Mouse (Mus musculus) adrenal gland, postnatal 10 days (tissue): ENCODE data around the gene Zswim7. TPM values are rescaled to one million over a fixed set of nuclear protein-coding genes. Genes with fewer than 3 reads are reported as not detected.
"Not testable (repeated sequence)": the region's sequence is repeated elsewhere in the genome, so short reads cannot be mapped to it uniquely, and the experiment has no call there.

ENCODE experiments used
- DNase-seq: peaks from one replicate; pipeline ENCODE4 v3.0.0; 2021; ENCODE audit warnings: mixed read lengths
- long read RNA-seq, 2 experiments: library from polyadenylated mRNA; stranded (forward); transcript quantifications; one replicate each; pipeline ENCODE4 v2.0.0; 2021
- total RNA-seq, 2 experiments: library from RNA; stranded (reverse); gene quantifications; 2 replicates each; pipeline ENCODE4 v1.2.3; 2021

Zswim7 gene
- 10 to 100 TPM; 18.7 to 24.2 TPM for total RNA-seq
- long read RNA-seq, experiment 1, transcript Zswim7-201 (5 exons, 732 nt): major isoform, 12 of 24 reads
- long read RNA-seq, experiment 1, partial matches to known transcripts: 0 of 24 reads
- long read RNA-seq, experiment 1, other reads (novel, unspliced or antisense): 12 of 24 reads
- long read RNA-seq, experiment 2, transcript Zswim7-201 (5 exons, 732 nt): major isoform, 12 of 15 reads
- long read RNA-seq, experiment 2, partial matches to known transcripts: 0 of 15 reads
- long read RNA-seq, experiment 2, other reads (novel, unspliced or antisense): 3 of 15 reads

DNA sequence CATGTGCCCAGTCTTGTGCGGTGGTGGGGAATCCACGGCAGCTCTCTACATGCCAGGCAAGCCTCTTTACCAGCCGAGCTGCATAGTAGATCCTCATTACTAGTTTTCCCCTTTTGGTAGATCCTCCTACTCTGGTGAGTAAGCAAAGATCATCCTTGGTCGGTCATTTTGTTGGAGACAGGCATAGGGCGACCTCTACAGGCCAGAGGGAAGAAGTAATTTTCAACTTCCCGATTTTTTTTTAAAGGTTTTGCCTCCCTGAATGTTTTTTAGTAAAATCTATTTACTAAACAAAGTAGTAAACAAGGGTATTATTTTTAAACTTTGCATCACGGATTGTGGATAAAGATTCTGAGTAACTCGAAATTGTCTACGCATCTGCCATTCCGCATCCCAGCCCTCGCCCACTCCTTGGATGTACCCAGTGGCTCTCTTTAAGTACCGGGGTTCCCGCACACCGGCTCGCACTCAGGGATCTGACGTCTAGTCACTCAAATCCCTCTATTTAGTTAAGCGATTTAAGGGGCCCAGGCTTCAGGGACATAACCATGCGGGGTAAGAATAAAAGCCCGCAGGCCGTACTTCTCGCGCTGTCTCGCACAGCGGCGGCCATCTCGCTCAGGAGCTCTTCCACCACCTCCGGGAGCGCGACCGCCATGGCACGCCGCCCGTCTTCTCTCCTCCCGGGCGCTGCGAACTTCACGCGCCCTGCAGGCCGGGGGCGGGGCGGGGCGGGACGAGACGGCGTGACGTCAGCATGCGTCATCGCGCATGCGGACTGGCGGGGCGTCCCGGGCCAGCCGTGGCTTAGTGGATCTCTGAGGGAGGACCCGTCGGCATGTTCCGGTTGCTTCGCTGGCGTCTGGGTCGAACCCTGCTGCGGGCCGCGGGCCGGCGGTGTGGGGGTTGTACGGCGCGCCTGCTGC is at the start of gene Zswim7, which contains the start of gene Ttc19:
Gene Zswim7, minus strand, starts transcription at position 701 of the 926 bp plus-strand sequence.
Gene Ttc19, plus strand, starts transcription at position 799 of the 926 bp plus-strand sequence.
- DNase-seq: peak; percentile 97

DNA sequence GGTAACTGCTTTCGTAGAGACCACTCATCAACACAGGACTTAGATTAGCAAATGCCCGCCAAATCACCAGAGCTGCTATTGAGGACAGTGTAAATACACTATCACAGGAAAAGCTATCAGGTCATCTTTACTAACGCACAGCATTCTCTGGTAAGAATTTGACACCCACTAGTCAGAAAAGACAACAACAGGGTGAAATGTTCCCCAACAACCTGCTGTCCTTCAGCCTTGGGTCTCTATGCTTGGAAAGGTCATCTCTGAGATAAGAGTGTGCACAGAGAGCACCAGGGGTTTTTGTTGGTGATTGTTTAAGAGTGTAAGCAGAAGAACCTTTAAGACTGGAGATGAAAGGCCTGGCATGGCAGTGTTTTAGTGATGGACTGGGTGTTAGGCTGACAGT is 42.5 kb upstream of the Zswim7 start:
- no peak for DNase-seq

DNA sequence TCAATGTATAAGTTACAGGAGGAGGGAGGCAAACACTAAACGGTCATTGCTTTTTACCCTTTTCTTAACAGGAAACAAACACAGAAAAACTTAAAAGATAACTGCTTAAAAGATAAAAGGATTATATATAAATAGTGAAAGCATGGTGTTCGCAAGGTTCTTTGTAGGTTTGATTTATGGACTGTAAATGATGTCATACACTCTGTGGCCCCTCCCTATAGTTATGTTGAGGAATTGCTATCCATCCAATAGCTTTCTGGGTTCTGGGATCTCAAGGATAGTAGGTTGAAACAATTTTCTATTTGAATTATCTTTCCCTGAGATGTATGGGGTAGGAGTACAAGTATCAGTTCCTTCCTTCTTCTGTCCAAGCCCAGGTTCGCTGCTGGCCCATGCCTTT is 38.9 kb upstream of the Zswim7 start:
- DNase-seq: no peak

DNA sequence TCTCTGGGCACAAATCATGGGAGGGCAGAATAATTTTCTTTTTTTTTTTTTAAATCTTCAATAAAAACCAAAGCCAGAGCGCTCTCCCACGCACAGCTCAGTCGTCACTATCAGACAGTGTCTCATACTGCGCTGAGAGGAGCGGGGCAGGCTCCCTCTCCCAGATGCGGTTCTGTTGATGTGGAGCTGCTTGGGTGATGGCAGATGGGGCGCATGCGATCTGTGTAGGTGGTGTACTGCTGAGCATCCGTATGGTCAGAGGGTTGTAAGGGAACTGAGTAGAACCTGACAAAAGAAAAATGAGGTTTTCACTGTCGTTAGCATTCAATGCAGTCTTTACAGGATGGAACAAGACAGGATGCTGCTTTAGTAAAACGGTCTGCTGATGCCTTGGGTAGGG is 36.6 kb upstream of the Zswim7 start:
- no peak for DNase-seq

DNA sequence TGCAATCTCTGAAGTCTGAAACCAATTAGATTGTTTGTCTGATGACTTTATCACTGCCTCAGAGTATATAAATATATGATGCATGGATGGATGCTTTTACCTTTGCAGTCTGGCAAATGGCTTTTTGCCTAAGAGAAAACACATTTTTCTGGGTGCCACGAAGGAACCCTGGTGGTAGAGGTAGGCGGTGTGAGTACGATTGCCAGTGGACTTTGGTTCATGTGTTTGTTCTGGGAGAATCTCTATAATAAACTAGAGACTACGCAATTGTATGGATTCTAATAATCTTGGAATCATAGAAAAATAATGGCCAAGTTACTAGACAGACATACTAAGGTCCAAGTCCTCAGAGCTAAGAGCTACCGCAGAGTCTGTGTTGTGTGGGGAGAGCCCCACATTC is 33.8 kb upstream of the Zswim7 start:
- no peak for DNase-seq

DNA sequence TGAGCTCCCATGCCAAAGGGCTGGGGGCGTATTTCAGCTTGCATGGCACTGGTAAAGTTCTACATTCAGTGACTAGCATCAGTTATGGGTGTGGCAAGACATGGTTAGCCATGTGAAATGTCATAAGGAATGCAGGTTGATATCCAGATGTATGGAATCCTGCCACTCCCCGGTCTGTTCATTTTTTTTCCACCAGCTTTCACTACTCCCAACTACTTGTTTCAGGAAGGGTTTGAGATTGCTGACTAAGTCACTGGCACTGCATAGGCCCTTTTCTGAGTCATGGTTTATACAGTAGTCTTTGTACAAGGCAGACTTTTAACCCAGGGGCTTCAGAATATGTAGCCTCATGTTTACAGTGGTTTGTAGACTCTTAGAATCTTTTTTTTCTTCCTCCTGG is 28.1 kb upstream of the Zswim7 start:
- no peak for DNase-seq

DNA sequence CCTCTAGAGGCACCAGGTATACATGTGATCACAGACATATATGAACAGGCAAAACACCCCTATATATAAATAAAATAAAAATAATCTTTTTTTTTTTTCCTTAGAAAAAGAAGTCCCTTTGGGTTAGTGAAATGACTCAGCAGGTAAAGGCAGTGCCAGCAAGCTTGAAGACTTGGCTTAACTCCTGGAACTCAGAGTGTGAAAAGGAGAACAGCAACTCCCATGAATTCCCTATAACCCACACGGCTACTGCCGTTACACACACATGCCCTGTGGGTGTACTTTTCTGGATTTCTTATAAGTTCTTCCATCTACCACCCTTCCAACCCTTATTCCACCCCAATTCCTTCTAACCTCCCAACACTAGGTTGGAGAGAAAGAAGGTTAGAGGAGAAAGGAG is 24.7 kb upstream of the Zswim7 start:
- no peak for DNase-seq

DNA sequence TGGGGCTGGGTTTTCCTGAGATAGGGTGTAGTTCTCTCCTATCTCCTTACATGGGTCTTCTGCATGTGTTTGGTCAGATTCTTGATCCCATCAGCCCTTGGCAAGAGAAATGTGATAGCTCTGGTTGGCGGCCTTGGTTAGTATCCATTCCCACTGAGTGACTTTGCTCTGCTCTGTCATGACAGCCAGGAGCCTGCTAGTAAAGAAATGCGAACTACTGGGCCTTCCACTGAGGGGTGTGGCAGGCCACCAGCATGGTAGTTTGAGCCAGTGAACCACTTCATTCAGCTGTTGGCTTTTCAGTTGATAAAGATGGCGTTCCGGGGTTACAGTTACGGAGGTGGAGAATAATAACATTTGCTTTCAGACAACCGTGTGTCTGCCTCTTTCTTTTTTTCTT is 17.7 kb upstream of the Zswim7 start:
- DNase-seq: no peak

DNA sequence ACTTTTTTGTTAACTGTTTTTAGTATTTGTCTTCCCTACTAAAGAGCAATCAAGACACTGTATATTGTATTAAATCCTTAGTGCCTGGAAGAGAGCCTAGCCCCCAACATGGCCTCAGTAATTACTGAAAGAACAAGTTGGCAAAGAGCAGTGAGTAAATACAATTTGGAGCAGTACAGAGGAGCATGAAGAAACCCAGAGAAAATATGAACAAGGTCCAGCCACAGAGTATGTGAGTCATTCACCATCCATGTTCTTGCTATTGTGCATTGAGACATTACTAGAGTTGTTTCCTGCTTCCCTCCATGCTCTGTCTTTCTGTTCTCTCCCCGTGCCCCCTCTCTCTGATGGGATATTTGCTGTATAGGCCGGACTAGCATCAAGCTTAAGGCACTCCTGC is 12.9 kb upstream of the Zswim7 start:
- no peak for DNase-seq

DNA sequence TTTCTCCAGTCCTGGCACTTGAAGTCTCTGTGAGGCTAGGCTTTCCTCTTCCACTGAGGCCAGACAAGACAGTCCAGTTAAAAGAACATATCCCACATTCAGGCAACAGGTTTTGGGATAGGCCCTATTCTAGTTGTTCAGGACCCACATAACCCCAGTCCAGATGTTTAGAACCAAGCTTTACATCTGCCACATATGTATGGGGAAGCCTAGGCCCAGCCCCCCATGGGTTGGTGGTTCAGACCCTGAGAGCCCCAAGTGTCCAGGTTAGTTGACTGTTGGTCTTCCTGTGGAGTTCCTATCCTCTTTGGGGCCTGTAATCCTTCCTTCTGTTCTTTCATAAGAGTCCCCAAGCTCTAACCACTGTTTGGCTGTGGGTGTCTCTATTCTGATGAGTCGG is 6.5 kb upstream of the Zswim7 start:
- DNase-seq: no peak

DNA sequence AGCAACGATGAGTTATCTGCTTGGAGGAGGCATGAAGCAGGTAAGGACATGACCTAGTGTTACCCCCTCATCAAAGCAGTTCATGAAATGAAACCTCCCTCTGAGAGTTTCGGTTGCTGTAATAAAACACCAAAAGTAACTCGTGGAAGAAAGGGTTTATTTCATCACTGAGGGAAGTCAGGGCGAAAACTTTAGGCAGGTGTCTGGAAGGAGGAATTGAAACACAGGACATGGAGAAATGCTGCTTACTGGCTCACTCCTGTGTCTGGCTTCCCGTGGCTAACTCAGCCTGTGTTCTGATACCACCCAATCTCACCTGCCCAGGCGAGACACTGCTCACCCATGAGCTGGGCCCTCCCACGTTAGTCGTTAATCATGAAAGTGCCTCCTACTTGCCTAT is 3.8 kb upstream of the Zswim7 start:
- DNase-seq: no peak

DNA sequence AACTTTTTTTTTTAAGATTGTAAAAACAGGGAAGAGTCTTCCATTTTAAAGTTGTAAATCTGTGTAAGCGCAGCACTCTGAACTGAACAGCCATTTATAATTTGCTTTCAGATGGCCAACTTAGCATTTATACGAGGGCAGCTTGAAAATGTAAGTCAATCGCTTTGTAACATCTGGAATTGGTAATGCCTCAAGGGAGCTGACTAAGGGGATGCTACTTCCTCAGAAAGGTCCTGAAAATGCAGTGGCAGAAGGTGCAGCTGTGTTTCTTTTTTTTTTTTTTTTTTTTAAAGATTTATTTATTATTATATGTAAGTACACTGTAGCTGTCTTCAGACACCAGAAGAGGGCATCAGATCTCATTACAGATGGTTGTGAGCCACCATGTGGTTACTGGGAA is 2.8 kb upstream of the Zswim7 start:
- not testable (repeated sequence) for DNase-seq

DNA sequence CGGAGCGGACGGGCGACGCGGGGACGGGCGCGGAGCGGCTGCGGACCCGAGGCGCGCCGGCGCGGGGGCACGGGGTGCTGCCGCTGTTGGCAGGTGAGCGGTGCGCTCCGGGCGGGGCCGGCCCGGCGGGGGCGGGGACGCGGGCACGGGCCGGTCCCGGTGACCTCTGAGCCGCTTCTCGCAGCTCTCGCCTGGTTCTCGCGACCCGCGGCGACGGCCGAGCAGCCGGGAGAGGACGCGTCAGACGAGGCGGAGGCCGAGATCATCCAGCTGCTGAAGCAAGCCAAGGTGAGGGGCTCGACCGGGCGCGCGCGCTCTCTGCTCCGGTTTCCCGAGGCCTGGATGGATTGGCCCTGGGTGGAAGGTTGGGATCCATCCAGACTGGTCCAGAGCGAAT is 424 bp upstream of the Zswim7 start:
- no peak for DNase-seq

DNA sequence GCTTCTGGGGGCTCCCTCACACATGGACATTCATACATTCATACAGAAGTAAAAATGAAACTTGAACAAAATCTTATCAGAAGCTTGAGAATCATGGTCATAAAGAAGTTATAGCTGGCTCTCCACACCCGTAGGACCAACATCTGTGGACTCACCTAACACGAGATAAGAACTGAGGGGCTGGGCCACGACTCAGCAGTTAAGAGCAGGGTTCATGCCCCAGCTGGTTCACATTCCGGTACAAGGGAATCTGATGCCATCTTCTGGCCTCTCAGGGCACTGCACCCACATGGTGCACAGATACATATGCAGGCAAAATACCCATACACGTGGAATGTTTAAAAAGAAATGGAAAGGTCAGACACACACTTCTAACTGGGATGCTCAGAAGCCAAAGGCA is 3.1 kb downstream of the Zswim7 start:
- peak; percentile 82 for DNase-seq

DNA sequence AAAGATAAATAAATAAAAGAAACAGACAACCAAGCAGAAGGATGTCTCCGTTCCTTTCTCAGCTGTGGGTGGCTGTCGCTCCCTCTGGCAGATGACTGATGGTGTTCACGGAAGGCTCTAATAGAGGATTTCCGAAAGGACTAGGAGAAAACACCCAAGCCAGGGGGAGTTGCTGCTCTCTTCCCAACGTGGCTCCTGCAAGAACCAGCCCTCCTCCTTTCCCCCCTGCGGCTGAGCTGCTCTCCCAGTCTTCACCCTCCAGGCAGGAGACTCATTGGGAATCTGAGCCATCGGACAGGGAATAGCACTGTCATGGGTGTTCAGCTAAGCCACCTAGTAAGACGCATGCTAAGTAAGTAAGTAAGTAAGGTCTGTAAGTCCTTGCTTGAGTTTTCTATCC is 4.1 kb downstream of the Zswim7 start:
- DNase-seq: no peak

DNA sequence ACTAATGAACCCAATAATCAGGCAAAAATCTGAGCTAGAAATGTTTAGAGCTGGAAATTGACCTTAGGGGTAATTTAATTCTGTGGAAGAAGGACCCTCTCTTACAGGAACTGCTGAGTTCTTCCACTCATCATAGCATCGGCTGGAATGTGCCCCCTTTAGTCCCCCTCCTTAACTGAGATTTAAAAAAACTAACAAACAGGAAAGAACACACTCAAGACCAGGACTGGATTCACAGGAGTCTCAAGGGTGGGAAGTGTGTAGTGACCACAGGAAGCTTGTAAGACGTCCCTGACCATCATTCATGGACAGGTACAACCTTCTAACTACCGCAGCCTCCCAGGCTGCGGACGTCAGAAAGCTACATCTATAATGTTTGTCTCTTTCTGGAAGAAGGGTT is 10.3 kb downstream of the Zswim7 start:
- no peak for DNase-seq

DNA sequence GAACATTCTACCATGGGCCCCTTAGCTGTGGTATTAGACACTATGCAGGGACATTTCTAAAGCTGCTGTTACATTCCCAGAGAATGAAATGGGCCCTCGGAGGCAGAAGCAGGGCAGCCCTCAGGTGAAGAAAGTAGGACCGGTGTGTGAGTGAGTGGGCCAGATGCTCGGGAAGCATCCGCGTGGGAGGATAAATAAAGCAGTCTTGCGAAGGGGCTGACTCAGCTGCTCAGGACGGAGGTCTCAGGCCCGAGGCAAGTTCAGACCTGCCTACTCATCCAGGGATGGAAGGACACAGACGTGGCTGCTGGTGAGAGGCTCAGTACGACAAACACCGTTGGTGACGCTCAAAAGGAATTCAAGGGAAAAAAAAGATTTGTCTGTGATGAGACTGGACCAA is 12.1 kb downstream of the Zswim7 start:
- no peak for DNase-seq

DNA sequence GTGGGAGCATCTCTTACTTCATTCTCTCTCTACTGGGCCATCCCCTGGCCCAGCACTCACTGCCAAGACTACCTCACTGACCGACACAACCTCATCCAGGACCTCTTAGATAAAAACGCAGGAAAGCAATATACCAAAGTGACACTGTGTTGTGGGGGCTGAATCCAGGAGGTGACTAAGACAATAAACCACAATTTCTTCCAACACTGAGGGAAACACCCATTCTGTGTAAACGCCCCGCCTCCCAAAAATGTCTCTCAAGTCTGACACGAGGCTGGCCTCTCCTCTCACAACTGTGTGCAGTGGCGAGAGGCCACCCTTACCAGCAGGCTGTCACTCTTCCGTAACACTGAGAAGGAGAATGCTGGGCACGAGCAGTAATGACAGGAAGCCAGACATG is 12.8 kb downstream of the Zswim7 start:
- DNase-seq: no peak

DNA sequence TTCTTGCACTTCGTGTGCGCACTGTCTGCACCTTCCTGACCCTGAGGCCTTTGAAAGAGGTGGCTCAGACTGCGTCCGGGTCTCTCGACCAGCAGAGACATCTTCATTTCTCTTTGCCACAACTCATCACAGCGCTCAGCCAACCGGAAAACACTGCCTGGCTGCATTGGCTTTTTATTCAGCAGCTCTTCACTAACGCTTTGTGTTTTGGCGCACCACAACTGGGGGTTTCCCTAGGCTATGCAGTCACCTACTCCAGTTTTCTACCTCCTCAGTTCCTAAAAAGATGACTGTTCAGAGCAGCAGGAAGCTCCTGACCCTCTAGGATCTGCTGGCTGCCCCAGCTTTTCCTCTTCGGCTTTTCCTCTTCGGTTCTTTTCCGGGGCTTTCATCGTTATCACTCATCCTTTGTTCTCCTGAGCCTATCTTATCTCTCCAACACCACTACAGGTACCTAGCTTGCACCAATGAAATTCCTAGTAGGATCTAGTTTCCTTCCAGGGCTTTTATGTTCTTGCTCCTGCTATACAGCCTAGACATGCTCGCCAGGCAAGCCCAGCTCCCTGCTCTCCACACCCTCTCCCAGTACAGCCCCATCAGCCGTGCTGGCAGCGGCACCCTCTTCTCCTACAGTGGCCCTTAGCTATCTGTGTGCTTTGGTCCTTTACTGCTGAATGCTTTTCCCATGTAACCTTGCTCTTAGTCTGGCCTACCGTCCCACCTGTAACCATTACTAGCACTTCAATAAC is 14.5 kb downstream of the Zswim7 start:
- no peak for DNase-seq

DNA sequence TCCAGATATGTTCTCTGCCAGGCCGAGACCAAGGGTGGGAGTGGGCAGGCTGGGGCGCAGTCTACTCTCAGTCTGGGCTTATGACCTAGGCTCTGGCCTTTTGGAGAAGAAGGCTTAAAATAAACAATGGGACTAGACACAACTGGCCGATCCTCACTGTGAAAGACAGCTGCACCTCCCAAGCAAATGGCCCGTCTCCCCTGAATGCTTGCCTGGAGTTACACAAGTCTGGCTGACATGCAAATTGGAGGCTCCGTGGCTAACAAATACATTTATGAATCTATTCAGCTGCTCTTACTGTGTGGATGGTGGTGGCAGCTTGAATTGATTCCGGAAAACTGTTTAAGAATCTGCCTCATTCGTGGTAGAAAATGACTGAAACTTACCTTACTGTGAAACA is 15.5 kb downstream of the Zswim7 start:
- no peak for DNase-seq

DNA sequence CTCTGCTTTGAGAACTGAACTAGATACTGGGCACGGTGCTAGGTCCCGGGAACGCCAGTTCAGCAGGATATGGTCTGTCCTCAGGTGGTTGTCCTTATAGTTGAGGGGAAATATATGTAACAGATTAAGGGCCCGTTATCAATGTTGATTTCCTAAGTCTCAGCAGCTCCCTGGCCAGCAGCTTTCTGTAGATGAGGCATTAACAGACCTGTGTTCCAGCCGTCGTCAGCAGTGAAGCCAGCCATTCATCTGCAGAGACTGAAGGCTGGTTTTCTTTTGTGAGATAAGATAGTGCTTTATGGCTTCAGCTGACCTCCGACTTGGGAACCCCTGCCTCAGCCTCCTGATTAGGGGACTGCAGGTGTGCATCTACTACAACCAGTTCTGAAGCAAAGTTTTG is 17.2 kb downstream of the Zswim7 start:
- DNase-seq: no peak

DNA sequence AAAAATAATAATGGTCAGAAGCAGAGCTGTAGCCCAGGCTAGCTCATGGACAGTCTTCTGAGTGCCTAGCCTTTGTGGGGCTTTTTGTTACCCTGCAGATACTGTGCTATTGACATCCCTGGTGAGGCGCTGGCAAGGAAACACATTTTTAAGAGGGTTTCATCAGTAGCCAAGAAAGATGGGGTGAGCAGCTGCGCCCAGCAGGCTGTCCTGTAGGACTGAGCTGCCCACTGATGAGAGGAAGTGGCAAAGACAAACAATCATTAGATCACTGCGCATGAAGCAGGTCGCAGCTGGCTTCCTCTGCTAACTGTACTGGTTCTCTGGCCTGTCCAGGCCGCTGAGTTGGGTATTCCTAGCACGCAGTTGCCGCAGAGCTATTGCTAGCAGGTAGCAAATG is 17.6 kb downstream of the Zswim7 start:
- no peak for DNase-seq

DNA sequence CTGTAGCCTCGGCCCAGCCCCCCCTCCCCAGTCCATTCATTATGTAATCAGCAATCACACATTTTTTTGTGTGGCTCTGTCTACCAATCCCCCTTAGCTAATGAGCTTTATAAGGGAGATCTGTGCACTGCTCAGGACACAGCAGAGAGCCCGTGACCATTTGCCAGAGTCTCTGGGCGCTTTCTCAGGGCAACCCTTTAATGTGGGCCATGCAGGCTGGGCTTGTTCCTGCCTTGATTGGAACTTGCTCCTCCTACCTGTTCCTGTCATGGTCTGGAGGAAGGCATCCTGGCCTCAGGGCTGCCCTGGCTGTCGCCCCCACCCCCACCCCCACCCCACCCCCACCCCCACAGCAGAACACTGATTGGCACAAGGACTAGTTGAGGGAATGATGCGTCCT is 22.0 kb downstream of the Zswim7 start:
- DNase-seq: no peak
